Mouse (Mus musculus) embryo, embryonic 11.5 days (tissue): ENCODE data around the gene Faf1.
"Not testable (repeated sequence)": the region's sequence is repeated elsewhere in the genome, so short reads cannot be mapped to it uniquely, and the experiment has no call there.

Source experiments
- DNase-seq: peaks from one replicate; pipeline ENCODE4 v3.0.0-alpha.2; 2012; ENCODE audit warnings: low read depth, low spot score

Faf1 gene

DNA sequence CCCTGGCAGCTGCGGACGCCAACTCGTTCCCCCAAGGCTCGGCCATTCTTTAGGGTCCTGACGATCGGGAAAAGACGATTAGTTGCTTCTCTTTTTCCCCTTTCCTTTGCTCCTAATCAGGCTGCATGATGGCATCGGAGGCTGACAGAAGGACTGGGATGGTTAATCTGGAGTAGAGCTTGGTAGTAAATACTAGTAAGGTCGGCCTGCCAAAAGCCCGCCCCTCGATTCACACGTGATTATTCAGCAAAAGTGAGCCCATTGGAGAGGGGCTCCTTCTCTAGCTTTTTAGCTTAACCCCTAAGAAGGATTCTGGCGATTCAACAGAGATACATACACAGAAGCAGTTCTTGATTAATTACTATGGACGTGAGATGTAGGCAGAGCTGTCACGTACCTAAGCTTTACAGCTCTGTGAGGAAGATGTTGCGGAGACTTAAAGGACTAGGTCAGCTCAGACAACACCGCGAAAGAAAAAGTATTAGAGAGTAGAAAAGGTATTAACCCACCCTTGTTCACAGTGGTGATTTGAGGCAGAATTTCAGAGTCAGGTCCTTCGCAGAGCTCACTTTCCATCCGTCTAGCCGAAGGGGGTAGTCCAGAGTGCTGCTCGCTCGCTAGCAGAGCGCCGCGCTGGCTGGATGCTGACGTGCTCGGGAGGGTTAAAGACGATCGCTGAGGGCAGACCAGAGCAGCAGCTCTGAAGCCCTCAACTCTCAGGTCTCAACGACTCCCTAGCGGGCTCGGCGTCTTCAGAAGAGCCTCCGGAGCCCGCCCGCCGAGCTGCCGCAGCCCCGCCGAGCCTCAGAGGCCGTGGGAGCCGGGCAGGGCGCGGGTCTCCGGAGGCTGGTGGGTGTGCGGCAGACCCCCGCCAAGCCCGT lies 11.0 kb upstream of the Faf1 start:
- DNase-seq: no peak

DNA sequence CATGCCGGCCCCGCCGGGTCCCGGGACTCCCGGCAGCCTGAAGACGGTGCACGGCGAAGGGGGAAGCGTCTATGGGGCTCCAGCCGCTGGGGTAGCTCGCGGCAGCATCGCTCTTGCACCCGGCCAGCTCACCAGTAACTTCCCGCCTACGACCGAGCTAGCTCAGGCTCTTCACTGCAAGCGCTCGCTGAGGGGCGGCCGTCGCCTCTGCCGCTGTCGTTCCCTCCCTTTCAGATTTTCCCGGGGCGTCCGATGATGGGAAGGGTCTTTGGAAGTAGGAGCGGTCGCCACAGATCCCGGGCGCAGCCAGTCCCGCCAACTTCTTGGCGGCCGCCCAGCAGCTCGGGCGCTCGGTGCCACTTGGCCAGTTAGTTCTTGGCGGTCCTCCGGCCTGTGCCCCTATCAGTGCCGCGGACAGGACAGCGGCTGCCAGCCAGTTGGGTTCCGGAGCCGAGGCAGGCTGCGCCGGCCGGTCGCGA lies 10.4 kb upstream of the Faf1 start:
- no peak for DNase-seq

DNA sequence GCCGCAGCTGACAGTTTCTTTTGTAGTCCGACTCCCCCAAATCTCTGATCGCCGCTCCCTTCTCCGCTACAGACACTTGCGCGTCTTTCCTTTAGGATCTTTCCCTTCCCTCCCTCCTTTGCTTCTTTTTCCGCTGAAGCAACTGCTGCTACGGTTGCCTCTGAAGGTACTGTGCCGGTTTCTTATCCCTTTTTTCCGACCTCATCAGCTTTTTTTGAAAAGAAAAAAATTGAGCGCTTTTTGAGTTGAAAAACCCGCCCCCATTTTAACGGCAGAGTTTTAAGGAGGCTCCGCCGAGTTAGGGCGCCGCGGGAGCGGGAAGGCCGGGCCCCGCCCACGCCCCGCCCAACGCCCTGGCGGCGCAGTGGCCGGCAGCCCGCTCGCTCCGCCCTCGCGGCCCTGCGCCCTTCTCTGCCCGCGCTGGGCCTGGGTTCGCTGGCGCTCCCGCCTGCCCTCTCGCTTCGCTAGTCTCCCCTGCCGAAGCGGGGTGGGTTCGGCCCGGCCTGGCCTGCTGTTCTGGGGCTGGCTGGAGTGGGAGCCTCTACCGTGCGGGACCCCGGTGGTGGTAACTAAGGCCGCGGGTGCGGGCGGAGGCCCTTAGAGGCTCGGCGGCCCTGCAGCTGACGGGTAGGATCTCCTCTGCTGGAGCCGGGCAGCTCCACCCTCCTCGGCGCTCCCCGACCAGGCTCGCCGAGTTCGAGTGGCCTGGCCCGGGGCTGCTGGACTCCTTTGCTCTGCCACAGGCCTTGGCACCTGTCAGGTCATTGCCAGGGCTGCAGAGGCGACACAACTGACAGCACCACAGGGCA lies 9.7 kb upstream of the Faf1 start, which contains the start of gene Cdkn2c:
Gene Cdkn2c (minus strand): TSS at position 729 of the 809 bp plus-strand sequence.
- DNase-seq: peak; percentile 75

DNA sequence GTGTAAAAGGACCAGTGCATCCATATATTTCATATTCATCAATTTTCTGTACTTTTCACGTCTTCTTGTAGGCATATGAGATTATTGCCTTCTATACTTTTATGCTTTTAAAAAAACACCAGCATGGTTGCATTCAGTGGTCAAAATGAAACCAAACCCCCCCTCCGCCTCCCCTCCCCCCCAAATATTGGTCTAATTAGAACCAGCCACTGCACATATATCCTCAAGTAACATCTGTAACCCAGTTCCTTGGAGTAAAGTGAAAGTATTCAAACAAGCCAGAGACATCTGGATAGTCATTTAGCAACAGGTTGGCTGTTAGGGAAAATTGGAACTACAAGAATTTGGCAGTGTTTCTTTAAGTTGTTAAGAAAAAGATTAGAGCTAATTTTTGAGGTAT lies 8.9 kb upstream of the Faf1 start:
- DNase-seq: no peak

DNA sequence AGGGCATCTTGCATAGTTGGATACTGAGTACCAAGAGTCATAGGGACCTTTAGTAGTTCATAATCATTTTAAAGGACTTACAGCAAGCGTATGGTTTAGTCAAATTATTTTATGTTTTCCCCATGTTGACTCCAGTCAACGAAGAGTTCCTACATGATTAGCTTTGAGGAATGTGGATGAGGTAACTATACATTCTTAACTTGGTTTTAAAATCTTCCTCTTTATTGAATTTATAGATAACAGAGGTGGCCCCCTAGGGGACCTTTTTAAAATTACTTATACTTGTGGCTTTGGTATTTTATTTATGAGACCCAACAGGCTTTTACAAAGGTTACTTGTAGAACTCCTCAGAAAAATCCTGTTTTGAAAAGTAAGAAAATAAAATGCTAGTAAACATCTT lies 6.2 kb upstream of the Faf1 start:
- DNase-seq: no peak

DNA sequence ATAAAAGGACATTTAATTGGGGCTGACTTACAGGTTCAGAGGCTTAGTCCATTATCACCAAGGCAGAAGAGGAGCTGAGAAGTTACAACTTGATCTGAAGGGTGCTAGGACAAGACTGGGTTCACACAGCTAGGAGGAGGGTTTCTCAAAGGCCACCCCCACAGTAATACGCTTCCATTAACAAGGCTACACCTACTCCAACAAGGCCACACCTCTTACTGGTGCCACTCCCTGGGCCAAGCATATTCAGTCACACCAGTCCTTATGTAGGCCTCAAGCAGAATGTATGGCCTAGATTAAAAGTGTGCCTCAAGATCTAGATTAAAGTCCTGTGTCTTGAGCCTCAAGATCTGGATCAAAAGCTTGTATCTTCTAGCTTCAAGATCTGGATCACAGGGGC lies 4.4 kb upstream of the Faf1 start:
- DNase-seq: no peak

DNA sequence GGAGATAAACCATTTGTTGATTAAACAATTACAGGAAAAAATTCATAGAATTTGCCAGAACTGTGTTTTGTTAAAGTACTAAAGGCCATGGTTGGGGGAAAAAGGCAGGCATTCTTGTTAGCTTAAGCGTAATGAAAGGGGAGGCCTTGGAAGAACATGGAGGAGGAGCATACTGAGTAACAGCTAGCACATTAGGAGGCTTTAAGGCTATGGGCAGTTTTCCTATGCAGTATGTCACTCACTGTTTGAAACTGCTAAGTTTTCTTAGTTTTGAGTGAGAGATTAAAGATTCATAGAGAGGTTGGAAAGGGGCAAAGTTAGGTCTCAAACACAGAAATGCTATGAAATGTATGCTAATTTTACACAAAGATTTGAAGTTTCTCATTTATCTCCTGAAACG lies 2.3 kb upstream of the Faf1 start:
- no peak for DNase-seq

DNA sequence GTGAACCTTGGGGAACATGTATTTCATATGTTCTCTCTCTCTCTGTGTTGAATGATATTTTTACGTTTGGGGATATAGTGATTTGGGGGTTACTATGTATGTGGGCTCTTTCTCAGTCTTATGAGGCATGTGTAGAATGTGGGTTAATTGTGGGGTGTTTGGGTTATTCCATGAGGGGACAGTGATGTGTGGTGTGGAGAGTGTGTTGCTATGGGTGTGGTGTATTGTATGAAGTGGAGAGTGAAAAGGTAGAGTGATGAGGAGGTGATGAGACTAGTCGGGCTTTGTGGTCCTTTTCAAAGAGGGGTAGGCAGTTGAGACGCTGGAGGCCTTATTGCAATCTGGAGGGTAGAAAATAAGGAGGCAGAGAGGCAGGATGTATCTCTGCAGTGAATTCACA lies 833 bp downstream of the Faf1 start:
- no peak for DNase-seq

DNA sequence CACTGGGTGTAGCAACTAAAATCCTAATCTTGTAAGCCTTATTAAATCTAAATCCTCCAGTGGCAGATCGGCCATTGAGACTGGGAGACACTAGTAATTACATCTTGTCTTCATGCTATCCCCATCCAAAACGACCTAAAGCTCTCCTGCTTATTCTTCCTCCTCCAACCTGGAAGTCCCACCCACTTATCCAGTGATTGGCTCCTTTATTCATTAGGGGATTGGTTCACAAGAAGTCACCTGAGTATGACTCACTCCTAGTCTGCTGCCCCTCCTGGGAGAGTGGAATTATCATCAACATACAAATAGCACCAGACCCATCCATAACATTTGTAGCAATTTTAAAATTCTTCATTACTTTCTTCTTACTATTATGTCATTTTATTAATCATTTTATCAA lies 7.2 kb downstream of the Faf1 start:
- DNase-seq: no peak

DNA sequence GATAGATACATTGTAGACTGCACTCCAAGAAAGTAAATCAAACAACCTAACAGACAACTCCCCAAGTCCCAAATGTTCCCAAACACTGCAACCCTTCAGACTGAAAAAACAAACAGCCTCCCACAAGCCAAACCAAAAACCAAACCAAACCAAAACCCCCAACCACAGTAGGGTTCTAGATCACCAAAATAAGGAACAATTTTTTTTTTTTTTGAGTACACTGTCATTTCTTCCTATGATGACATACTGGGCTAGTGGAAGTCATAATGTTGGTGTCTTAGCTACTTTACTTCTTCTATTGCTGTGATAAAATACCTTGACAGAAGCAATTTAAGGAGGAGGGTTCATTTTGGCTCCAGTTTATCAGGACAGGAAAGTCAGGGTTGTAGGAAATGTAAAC lies 16.3 kb downstream of the Faf1 start:
- no peak for DNase-seq

DNA sequence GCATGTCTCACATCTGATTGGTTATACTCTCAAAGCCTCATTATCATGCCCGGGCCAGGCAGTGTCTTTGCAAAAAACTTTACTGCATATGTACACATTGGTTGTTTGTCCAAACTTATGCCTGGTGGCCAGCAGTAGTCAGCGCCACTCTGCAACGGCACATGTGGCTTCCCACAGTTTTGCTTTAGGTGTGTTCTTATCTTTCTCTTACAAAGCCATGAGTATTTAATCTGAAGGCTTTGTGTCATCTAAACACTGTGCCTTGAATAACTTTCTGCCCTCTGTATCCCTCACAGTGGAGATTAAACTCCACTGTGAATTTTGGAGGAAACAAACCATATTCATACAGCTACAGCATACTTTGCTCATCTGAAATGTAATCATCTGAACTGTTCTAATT lies 24.3 kb downstream of the Faf1 start:
- DNase-seq: not testable (repeated sequence)

DNA sequence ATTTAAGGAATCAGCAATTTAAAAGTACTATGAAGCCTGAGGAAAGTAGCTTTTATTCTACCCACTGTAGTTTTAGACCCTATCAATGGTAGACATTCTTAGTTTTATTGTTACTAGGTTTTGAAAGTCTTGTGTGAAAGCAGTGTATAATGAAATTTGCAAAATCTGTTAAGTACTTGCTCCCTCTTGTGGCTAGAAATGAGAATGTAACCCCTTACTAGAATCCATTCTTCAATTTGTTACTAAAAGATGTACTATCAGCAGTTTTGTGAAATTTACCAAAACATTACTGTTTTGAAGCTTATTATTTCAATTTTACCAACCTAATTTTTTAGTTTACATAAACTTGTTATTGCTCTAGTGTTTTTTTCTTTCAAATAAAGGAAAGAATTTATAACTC lies 27.2 kb downstream of the Faf1 start:
- DNase-seq: peak; percentile 20

DNA sequence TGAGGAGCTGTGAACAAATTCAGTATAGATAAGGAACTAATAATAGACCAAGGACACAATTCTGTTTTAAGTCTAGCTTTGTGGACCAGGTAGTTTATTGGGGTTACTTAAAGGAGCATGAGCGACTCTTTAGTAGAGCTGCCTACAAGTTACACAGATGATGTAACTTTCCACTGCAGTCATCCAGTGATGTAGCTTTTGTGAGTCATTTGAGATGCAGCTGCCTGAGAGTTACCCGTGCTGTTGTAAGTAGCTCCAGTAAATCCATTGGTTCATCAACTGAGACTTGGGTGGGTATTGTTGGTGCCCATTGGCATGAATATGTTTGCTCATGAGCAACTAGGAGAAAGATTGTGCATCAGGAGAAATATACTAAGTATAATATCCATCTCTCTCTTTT lies 29.0 kb downstream of the Faf1 start:
- DNase-seq: no peak

DNA sequence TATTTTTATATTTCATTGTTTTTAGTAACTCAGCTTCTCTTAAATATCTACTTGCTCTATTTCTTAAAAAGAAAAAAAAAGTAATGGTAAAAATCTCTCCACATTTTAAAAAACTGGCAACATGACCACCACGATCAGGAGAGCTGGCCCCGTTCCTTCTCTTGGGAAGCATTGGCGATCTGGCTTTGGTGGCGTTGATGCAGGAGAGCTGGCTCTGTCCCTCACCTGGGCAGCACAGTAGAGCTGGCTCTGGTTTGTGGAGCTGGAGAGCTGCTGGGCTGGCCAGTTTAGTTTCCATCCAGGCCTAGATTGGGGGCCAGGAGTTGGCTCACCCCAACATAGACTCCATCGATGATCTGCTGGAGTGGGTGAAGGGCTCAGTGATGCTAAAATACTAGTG lies 42.9 kb downstream of the Faf1 start:
- no peak for DNase-seq

DNA sequence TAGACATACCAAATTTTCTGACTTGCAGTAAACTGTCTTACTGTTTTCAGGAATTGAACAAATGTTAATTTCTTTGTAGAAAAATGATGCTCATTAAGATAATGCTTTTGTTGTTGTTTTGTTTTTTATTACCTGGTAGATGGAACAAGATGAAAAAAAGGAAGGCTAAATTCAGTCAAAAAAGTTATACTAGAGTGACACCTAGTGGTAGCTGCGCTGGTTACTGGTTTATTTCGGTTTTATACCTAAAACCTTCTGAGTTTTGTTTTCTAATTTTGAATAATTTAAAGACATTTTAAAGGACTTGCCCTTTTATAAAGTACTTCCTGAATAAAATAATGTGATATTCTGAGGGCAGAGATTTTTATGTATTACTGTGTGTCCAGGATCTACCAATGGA lies 52.9 kb downstream of the Faf1 start:
- DNase-seq: no peak

DNA sequence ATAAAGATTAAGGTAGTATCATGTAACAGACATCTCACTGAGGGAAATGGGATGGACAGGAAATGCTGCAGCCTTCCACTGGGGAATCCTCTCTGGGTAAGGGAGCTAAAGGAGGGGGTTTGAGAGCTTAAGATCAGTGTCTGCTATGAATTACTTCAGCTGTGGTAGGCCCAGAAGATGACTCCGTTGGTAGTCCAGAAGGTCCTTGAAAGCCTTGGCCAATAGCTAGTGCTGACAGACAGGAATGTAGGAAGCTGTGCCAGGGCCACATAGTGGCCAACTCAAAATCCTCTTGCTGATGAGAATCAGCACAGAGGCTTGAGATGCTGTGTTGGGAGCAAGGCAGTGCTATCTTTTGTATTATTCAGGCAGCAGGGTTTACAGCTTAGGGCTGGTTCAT lies 59.4 kb downstream of the Faf1 start:
- DNase-seq: no peak

DNA sequence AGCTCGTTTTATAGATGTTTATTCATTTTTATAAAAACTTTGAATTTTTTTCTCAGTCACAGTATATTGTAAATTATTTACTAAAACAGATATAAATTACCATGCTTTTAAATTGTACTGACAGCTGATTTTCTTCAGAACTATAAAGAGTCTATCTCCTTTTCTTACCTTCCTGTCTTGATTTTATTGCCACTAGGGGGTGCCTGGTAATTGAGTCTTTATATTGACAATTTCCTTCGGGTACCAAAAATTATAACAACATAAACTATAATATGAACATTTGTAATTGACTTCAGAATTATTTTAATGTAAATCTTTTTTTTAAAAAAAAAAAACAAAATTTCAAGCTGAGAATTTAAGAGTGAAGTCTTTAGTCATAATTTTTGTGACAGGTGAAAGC lies 67.6 kb downstream of the Faf1 start:
- DNase-seq: no peak

DNA sequence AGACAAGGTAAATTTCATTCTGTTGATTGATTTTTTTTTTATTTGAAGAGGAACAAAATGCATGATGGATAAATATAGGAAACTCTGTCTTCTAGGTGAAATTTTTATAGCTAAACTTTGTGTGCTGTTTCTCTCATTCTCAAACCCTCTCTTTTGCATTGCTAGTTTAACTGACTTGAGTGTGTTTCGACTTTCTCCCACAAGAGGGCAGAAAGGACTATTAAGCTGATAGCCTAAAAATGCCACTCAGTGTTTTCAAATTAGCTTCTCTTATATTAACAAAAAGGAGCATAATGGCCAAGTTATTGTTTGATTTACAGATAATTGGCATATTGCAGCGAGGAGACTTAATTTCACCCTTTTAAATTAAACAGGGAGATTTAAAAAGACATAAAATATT lies 82.6 kb downstream of the Faf1 start:
- no peak for DNase-seq

DNA sequence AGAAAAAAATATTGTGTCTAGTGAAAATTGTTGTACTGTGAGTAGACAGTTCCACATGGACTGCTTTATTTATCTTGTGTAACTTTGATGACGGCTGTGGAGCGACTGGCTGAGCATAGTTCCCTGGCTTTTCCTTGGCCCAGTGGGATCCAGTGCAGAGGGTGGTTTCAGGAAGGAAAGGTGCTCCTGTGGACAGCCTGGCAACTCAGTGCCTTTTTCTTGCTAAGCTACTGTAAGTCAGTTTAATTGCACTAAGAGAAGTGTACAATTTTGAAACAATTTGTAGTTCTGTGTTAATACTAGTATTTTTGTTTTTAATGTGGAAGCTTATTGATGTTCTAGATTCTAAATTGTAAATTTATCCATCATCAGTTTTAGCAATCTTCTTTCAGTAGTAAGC lies 83.5 kb downstream of the Faf1 start:
- DNase-seq: no peak

DNA sequence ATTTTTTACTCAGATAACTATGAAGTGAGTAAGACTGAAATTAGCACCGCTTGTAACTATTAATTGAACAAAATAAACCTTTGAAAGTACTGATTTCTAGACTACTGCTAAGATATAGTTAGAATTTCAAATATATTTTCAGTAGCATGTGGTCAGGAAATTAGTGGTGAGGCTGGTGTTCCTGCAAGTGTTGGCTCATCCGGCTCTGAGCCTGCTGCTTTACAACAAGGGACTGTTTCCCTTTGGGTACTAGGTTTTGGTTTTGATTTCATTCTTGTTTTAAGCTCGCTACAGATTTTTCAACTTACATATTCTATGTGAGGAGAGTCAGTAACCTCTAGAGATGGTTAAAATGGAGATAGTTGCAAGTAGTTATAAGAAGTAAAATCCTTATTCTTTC lies 84.1 kb downstream of the Faf1 start:
- DNase-seq: no peak

DNA sequence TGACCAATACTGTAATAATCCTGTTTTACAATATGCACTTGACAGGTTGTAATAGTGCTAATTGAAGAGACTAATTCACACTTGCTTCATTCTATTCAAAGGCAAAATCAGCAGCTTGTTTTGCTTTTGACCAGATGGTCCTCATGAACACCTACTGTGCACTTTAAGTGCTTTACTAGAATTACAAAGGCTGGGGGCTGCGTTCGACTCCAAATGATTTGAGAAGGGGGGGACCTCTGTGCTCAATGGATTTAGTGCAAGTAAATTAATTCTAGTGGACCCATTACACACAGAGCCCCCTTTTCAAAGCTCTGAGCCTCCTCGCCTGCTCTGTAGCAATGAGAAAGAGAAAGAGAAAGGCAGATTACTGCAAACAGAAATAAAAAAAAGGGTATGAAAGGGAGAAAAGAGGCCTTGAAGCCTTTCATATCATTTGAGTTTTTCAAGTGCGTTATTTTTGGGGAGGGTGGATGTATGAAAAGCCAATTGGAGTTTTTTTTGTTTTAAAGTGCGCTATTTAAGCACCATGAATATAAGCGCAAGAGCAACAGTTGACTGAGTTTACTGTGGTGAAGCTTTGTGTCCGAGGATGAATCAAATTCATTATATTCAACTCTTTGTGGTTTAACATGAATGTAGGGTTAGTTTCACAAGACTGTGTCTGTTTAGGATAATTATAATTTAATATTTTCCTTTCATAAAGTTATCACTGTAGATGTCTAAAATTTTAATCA lies 86.5 kb downstream of the Faf1 start:
- DNase-seq: no peak

DNA sequence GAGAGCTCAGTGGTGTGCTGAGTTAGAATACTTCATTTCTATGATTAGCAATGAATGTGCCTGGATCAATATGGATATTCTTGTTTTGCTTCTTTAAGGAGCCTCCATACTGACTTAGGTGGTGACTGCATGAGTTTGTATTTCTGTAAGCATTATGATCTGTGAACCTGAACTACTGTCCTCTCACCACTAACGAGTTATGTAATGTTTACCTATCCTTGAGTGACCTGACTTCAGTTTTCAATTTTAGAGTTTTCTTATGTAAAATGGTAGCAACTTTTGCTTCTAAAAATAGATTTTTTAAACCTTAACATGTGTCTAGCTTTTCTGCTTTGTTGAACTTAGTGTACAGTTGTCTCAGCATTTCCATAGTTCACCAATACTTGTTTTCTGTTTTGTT lies 92.7 kb downstream of the Faf1 start:
- no peak for DNase-seq
